Mouse (Mus musculus): ENCODE results near the gene Slc39a1. TPM values are rescaled to one million over a fixed set of nuclear protein-coding genes. Genes with fewer than 3 reads are reported as not detected.

Slc39a1 gene
- polyA plus RNA-seq, 1 experiment from 2014 or later, result 47.0 TPM

GRCm38 (mm10) chr3:90268190-90268589, 20.2 kb downstream of the Slc39a1 start:
- Histone ChIP-seq H3K36me3 (ENCODE audit: control insufficient read depth, insufficient read depth, low read length) (peaks cover 33% of the 10 kb centered on the region), H3K4me1 (ENCODE audit: control insufficient read depth, insufficient read depth, low read length) (peaks cover 4% of the 10 kb centered on the region; the same call in 1 of the 2 replicates), H3K9me3 (replicated peaks; ENCODE audit: control insufficient read depth, low read length) (no peaks in the 10 kb centered on the region), H3K27me3 (replicated peaks; ENCODE audit: control insufficient read depth, insufficient read depth, low read length) (no peaks in the 10 kb centered on the region), H3K9ac (ENCODE audit: low read length) (no peak overlapping the region), H3K27ac (ENCODE audit: low read depth, low read length) (no peak overlapping the region), H3K4me3 (ENCODE audit: low read depth, low read length) (no peak overlapping the region), H3K4me2 (ENCODE audit: low read length) (no peak overlapping the region)
- DNase-seq (ENCODE audit: low spot score) (no peak), ATAC-seq (no peak)
- 96% methylated on average over 11 of the region's 11 CpGs for WGBS

- Histone ChIP-seq H3K4me1 (ENCODE audit: control insufficient read depth, insufficient read depth, low read length) (peaks cover 4% of the 10 kb centered on the region; the same call in 1 of the 2 replicates), H3K27ac (ENCODE audit: low read depth, low read length) (no peak overlapping the region), H3K27me3 (replicated peaks; ENCODE audit: control insufficient read depth, insufficient read depth, low read length) (no peaks in the 10 kb centered on the region), H3K4me2 (ENCODE audit: low read length) (no peak overlapping the region), H3K4me3 (ENCODE audit: low read depth, low read length) (no peak overlapping the region), H3K36me3 (ENCODE audit: control insufficient read depth, insufficient read depth, low read length) (peaks cover 29% of the 10 kb centered on the region), H3K9ac (ENCODE audit: low read length) (no peak overlapping the region), H3K9me3 (replicated peaks; ENCODE audit: control insufficient read depth, low read length) (no peaks in the 10 kb centered on the region)
- 87% methylated on average over 16 of the region's 16 CpGs for WGBS
- DNase-seq (ENCODE audit: low spot score) (no peak), ATAC-seq (no peak)
These were observed 21.0 kb downstream of the Slc39a1 start for GRCm38 (mm10) chr3:90268971-90269370.

DNA sequence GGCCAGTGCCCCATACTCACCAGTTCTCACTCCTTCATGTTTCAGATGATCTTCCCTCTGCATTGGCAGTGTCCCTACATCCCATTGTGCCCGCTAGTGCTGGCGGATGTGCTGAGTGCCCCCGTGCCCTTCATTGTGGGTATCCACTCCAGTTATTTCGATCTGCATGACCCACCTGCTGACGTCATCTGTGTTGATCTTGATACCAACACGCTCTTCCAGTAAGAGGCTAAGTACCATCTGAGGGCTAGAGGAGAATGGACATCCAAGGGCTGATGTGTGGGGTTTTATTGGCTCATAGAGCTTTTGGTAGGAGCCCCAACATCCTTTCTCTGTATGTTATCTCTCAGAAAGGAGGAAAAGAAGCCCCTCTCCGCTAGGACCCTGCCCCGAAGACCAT, 22.8 kb downstream of the Slc39a1 start:
- Histone ChIP-seq H3K9me3 (replicated peaks; ENCODE audit: control insufficient read depth, low read length) (no peaks in the 10 kb centered on the region), H3K27ac (ENCODE audit: low read depth, low read length) (no peak overlapping the region), H3K4me1 (ENCODE audit: control insufficient read depth, insufficient read depth, low read length) (peaks cover 4% of the 10 kb centered on the region; the same call in 1 of the 2 replicates), H3K36me3 (ENCODE audit: control insufficient read depth, insufficient read depth, low read length) (peaks cover 28% of the 10 kb centered on the region), H3K4me3 (ENCODE audit: low read depth, low read length) (no peak overlapping the region), H3K27me3 (replicated peaks; ENCODE audit: control insufficient read depth, insufficient read depth, low read length) (no peaks in the 10 kb centered on the region), H3K4me2 (ENCODE audit: low read length) (no peak overlapping the region), H3K9ac (ENCODE audit: low read length) (no peak overlapping the region)
- whole genome bisulfite sequencing, result 96% methylated on average over 8 of the region's 8 CpGs
- DNase-seq (ENCODE audit: low spot score), result no peak
- no peak for ATAC-seq

GRCm38 (mm10) chr3:90272170-90272569, 24.2 kb downstream of the Slc39a1 start:
- no peaks in the 10 kb centered on the region for H3K4me1 ChIP-seq (ENCODE audit: control insufficient read depth, insufficient read depth, low read length)
- H3K27ac ChIP-seq (ENCODE audit: low read depth, low read length), result no peak overlapping the region
- no peak overlapping the region for H3K4me3 ChIP-seq (ENCODE audit: low read depth, low read length)
- WGBS, result 79% methylated on average over 9 of the region's 9 CpGs
- H3K9me3 ChIP-seq (replicated peaks; ENCODE audit: control insufficient read depth, low read length), result no peaks in the 10 kb centered on the region
- no peaks in the 10 kb centered on the region for H3K27me3 ChIP-seq (replicated peaks; ENCODE audit: control insufficient read depth, insufficient read depth, low read length)
- H3K4me2 ChIP-seq (ENCODE audit: low read length), result no peak overlapping the region
- ATAC-seq (no peak), DNase-seq (ENCODE audit: low spot score) (no peak)
- peaks cover 36% of the 10 kb centered on the region for H3K36me3 ChIP-seq (ENCODE audit: control insufficient read depth, insufficient read depth, low read length)
- H3K9ac ChIP-seq (ENCODE audit: low read length), result no peak overlapping the region

DNA sequence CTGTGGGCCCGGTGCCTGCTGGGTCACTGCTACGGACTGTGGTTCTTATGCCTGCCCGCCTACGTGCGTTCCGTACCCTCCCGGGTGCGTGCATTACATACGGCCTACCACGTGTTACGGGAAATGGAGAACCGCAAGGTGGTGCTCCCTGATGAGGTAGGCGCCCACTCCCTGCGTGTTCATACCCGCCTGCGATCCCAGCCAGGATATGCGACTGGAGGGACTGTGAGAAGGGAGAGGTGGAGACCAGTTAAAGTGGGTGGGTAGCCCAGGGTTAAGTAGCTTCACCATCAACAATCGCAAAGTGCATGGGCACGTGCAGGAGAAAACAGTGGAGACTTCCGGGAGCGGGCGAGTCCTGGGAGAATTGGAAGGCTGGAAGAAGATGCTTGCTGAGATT, 25.9 kb downstream of the Slc39a1 start:
- Histone ChIP-seq H3K4me3 (ENCODE audit: low read depth, low read length) (no peak overlapping the region), H3K36me3 (ENCODE audit: control insufficient read depth, insufficient read depth, low read length) (peaks cover 47% of the 10 kb centered on the region), H3K9ac (ENCODE audit: low read length) (no peak overlapping the region), H3K9me3 (replicated peaks; ENCODE audit: control insufficient read depth, low read length) (no peaks in the 10 kb centered on the region), H3K27me3 (replicated peaks; ENCODE audit: control insufficient read depth, insufficient read depth, low read length) (no peaks in the 10 kb centered on the region), H3K27ac (ENCODE audit: low read depth, low read length) (no peak overlapping the region), H3K4me1 (ENCODE audit: control insufficient read depth, insufficient read depth, low read length) (no peaks in the 10 kb centered on the region), H3K4me2 (ENCODE audit: low read length) (no peak overlapping the region)
- DNase-seq (ENCODE audit: low spot score) (no peak), ATAC-seq (no peak)
- WGBS, result 96% methylated on average over 22 of the region's 22 CpGs

- H3K36me3 ChIP-seq (ENCODE audit: control insufficient read depth, insufficient read depth, low read length), result peaks cover 56% of the 10 kb centered on the region
- no peak overlapping the region for H3K27ac ChIP-seq (ENCODE audit: low read depth, low read length)
- ATAC-seq (no peak), DNase-seq (ENCODE audit: low spot score) (no peak)
- H3K27me3 ChIP-seq (replicated peaks; ENCODE audit: control insufficient read depth, insufficient read depth, low read length), result no peaks in the 10 kb centered on the region
- no peak overlapping the region for H3K4me3 ChIP-seq (ENCODE audit: low read depth, low read length)
- H3K4me1 ChIP-seq (ENCODE audit: control insufficient read depth, insufficient read depth, low read length), result no peaks in the 10 kb centered on the region
- 92% methylated on average over 11 of the region's 11 CpGs for WGBS
- H3K4me2 ChIP-seq (ENCODE audit: low read length), result no peak overlapping the region
- no peaks in the 10 kb centered on the region for H3K9me3 ChIP-seq (replicated peaks; ENCODE audit: control insufficient read depth, low read length)
- H3K9ac ChIP-seq (ENCODE audit: low read length), result no peak overlapping the region
These were observed 27.3 kb downstream of the Slc39a1 start for GRCm38 (mm10) chr3:90275286-90275685.

DNA sequence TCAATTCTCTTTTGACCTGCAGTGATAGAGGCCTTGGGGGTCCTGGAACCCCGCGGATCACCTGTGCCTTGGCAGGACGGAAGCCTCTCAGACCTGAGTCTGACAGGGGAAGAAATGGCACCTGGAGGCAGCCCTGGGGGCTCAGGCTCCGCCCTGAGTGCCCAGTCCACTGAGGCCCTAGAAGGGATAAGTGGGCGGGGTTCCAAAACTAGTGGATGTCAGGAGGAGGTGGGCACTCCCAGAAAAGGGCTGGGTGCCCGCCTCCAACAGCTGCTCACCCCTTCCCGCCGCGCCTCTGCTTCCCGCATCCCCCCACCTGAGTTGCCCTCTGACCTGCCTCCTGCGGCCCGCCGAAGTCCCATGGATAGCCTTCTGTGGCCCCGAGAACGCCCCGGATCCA, 28.9 kb downstream of the Slc39a1 start:
- Histone ChIP-seq H3K4me1 (ENCODE audit: control insufficient read depth, insufficient read depth, low read length) (no peaks in the 10 kb centered on the region), H3K27ac (ENCODE audit: low read depth, low read length) (no peak overlapping the region), H3K4me2 (ENCODE audit: low read length) (no peak overlapping the region), H3K9me3 (replicated peaks; ENCODE audit: control insufficient read depth, low read length) (no peaks in the 10 kb centered on the region), H3K9ac (ENCODE audit: low read length) (no peak overlapping the region), H3K27me3 (replicated peaks; ENCODE audit: control insufficient read depth, insufficient read depth, low read length) (no peaks in the 10 kb centered on the region), H3K36me3 (ENCODE audit: control insufficient read depth, insufficient read depth, low read length) (peaks cover 56% of the 10 kb centered on the region), H3K4me3 (ENCODE audit: low read depth, low read length) (no peak overlapping the region)
- ATAC-seq, result no peak
- DNase-seq (ENCODE audit: low spot score), result no peak
- 49% methylated on average over 15 of the region's 16 CpGs for WGBS

DNA sequence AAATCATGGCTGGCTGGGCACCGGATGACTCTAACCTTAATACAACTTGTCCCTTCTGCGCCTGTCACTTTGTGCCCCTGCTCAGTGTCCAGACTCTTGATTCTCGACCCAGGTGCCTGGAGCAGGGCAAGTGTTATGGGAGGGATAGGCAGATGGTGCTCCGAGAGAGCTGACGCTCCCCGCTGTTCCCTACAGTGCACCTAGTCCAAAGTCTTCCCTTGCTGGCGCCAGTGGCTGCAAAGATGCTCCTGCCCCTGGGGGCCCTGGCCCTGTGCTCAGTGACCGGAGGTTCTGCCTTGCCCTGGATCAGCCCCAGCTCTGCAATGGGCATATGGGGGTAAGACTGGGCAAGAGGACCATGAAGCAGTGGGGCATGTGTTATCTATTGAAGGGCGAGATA, 29.8 kb downstream of the Slc39a1 start:
- Histone ChIP-seq H3K27me3 (replicated peaks; ENCODE audit: control insufficient read depth, insufficient read depth, low read length) (no peaks in the 10 kb centered on the region), H3K4me3 (ENCODE audit: low read depth, low read length) (no peak overlapping the region), H3K9me3 (replicated peaks; ENCODE audit: control insufficient read depth, low read length) (no peaks in the 10 kb centered on the region), H3K9ac (ENCODE audit: low read length) (no peak overlapping the region), H3K4me1 (ENCODE audit: control insufficient read depth, insufficient read depth, low read length) (no peaks in the 10 kb centered on the region), H3K27ac (ENCODE audit: low read depth, low read length) (no peak overlapping the region), H3K36me3 (ENCODE audit: control insufficient read depth, insufficient read depth, low read length) (peaks cover 49% of the 10 kb centered on the region), H3K4me2 (ENCODE audit: low read length) (no peak overlapping the region)
- ATAC-seq, result no peak
- DNase-seq (ENCODE audit: low spot score), result no peak
- WGBS, result 91% methylated on average over 9 of the region's 9 CpGs

DNA sequence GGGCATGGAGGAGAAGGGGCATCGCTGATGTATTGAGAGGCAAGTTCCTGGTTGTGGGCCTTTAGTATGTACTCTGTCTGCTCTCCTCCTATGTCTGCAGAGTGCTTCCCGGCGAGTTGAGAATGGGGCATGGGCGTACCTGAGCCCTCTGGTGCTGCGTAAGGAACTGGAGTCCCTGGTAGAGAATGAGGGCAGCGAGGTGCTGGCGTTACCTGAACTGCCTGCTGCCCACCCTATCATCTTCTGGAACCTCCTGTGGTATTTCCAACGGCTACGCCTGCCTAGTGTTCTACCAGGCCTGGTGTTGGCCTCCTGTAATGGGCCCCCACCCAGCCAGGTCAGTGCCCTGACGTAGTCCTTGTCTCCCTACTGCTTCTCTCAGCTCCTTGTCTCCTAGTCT, 30.2 kb downstream of the Slc39a1 start:
- ATAC-seq (no peak), DNase-seq (ENCODE audit: low spot score) (no peak)
- no peak overlapping the region for H3K9ac ChIP-seq (ENCODE audit: low read length)
- H3K27me3 ChIP-seq (replicated peaks; ENCODE audit: control insufficient read depth, insufficient read depth, low read length), result no peaks in the 10 kb centered on the region
- H3K4me2 ChIP-seq (ENCODE audit: low read length), result no peak overlapping the region
- no peaks in the 10 kb centered on the region for H3K9me3 ChIP-seq (replicated peaks; ENCODE audit: control insufficient read depth, low read length)
- H3K27ac ChIP-seq (ENCODE audit: low read depth, low read length), result no peak overlapping the region
- peaks cover 45% of the 10 kb centered on the region for H3K36me3 ChIP-seq (ENCODE audit: control insufficient read depth, insufficient read depth, low read length)
- no peak overlapping the region for H3K4me3 ChIP-seq (ENCODE audit: low read depth, low read length)
- 93% methylated on average over 10 of the region's 10 CpGs for WGBS
- H3K4me1 ChIP-seq (ENCODE audit: control insufficient read depth, insufficient read depth, low read length), result no peaks in the 10 kb centered on the region
